Mouse (Mus musculus): Measurements from ENCODE around the gene Ttc7b. TPM values are rescaled to one million over a fixed set of nuclear protein-coding genes. Genes with fewer than 3 reads are reported as not detected.

The Ttc7b gene
- 10 to 100 TPM in 1 of 2 experiments, 1 to 10 TPM in 1; 9.0 to 27.2 TPM for polyA plus RNA-seq (2017; shearing (Covaris generic))

DNA sequence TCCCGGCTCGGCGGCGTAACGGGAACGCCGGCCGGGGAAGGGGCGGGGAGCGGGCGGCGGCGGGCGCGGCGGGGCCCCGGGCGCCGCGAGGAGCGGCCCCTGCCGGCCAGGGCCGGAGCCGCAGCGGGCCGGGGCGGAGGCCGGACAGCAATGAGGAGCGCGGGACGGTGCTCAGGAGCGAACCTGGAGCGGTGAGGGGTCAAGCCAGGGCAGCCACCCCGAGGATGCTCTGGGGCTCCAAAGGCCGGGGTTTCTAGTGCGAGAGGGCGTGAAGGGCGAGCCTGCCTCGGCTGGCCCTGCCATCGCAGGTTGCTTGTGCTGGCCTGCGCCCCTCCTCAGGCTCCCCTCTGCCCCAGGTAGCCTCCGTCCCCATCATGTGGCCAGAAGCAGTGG lies at the start of gene Ttc7b:
Ttc7b (minus strand) TSS at position 33 of the 393 bp plus-strand sequence.

Other genes starting within 250 kb of the Ttc7b start
- 10 to 100 TPM; 10.1 to 23.7 TPM for gene Rps6ka5, start 206.2 kb upstream of the Ttc7b start, polyA plus RNA-seq (2017; shearing (Covaris generic))

All from inflammation-experienced regulatory T-cells (primary cell).